Mouse (Mus musculus) yolk sac, embryonic 10.5 days (tissue): ENCODE measurements around the gene Decr2.
"Not testable (repeated sequence)": the region's sequence is repeated elsewhere in the genome, so short reads cannot be mapped to it uniquely, and the experiment has no call there.

Experiments used
- DNase-seq: peaks from one replicate; pipeline ENCODE4 v3.0.0-alpha.2; 2017; ENCODE audit warnings: low spot score

Gene Decr2

DNA sequence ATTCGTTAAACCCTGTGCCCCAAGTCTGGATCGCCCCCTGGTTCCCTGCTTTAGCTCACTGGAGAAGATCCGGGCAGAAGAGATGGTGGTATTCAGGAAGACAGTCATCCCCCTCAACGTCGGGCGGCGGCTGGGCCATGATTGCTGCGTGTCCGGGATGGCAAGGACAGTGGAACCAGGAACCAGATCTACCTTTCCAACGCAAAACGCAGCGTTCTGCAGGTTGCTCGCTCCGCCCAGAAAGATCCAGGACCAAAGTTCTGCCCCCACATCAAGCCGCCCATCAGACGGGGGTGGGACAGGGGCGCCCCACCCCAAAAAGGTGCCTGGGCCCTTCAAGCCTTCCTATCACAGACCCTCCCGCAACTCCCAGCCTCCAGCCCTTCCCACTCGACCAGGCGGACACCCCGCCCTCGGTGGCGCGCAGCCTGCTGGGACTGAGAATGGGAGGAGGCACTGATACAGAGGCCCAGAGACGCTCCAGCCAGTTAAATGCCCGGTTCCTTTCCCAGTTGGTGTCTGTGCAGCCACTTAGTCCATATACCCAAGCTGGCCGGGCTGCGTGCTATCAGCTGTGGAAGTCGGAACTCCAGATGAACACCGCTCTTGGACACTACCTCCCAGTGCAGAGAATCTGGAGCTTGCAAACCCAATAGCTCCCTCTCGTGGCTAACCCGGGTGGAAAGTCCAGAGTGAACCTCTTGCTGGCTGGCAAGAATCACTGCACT is at the start of gene Decr2:
Gene Decr2, minus strand, starts transcription at position 433 of the 728 bp plus-strand sequence.
- peak; percentile 95 for DNase-seq

DNA sequence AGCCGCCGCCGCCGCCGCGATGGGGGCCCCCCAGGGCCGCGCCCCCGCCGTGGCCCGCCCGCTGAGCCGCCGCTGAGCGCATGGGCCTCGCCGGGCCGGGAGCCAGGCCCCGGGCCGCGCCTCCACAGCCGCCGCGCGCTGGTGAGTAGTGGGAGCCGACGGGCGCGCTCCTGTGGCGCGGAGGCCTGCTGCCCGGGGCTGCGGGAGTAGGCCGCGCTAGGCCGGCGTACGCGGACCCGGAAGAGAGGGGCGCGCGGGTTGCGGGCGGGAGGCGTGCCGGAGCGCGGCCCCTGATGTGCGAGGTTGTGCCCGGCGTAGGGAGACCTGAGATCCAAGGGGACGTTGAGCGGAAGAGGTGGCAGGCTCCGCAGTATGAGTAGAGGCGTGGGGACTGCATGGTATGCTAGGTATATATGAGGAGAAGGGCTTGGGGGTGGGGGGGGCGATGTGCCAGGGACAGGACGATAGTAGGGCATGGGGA is 48.8 kb upstream of the Decr2 start:
- no peak for DNase-seq

DNA sequence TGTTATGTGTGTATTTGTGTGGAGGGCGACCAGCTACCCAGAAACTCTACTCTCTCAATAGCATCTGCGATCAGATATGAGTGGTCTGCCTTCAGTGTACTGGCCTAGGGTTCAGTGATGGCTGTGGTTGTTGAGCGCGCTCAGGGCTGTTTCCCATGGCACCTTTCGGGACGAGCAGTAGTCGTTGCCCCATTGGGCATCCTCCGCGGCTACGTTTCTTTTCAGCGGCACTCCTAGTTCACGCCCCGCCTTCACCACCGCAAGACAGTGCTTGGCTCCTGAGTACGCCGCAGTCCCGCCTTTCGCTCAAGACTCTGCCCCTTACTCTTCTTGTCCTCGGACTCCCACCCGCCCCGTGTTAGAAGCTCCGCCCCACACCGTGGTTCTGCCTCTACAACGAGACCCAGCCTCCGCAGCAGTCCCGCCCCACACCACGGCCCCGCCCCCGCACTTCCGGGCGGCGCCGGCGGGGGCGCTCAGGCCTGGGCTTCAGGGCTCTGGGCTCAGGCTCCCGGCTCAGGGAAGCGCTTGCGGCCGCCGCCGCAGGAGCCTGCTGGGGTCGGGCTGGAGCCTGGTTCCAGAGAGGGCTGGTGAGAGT is 48.2 kb upstream of the Decr2 start, which contains the start of gene Axin1:
Gene Axin1, plus strand, starts transcription at position 450 of the 598 bp plus-strand sequence.
- DNase-seq = peak; percentile 99

DNA sequence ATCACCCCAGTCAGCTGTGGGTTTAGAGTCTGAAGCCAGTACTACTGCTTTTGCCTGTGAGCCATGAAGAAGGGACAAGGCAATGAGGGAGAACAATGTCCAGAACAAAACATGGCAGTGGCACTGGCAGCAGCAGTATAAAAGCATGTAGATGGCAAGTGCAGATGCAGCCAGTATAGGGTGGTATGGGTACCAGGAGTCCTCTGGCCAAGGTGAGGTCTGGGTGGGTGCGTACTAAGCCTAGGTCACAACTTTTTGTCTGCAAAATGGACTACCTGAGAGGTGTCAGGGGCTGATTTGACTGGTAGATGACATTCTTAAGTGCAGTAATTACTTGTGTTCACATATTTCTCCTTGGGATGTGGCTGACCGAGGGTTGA is 47.6 kb upstream of the Decr2 start:
- DNase-seq = no peak

DNA sequence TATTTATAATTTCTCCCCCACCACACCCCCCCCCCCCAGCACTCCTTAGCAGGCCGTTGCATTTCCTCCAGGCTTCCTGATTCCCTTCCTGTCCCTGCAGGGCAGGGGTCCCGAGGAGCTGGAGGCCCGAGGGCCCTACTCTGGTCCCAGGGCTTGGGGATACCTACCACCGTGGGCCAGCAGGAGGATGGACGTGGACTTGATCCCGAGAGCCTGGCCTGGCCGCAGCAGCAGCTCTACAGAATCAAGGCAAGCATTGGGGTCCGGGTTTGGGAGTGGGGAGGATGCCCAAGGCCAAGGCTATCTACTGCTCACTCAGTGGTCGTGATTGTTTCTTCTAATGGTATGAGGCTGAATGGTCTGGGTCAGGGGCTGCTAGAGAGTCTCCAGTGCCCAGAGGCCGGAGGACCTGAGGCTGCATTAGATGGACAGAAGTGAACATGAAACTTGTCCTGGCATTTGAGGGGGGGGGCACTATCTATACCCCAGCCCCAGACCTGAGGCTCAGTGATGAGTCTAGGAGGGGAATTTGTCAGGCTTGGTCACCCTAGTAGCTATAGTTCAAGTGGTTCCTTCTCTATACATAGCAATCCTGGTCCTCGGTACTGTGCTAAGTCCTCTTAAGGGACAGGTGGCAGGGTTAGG is 47.1 kb upstream of the Decr2 start:
- no peak for DNase-seq

DNA sequence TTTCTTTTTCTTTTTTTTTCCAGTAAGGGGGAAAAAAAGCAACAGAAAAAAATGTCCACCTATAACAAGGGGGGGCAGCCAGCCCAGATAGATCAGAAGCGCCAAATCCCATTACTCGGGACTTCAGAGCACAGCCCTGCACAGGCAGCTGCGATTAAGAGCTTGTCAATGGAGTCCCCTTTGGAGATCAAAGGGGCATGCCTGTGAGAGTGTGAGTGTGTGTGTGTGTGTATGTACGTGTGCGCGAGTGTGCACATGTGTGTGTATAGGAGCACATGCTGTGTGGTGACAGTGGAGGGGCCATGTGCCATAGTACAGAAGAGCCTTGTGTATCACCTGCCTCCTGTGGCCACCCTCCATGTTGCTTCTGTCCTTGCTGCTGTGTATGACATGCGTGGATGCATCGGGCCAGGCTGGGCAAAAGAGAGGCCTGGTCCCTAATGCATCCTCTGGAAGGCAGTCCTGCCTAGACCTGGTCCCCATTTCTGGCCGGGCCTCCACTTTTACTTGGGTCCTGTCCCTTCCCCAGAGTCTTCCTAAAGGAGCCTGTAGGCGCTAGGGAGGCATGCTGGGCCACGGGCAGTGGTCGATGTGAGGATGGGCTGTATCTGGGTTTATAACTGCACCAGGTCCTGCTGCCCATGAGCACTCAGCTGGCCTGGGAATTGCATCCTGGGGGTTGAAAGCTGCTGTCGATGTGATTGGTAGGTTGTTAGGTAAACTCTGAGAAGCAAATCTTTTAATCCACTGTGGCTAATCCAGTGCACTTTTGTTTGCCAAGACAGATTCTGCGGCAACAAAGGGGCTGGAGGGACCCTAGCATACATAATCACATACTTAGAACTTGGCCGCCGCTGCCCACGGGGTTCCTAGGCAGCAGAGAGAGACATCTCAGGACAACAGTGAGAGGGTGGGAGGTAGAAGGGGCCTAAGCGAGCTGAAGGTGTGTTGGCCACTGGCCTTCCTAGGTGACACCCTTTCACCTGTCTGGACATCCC is 42.0 kb upstream of the Decr2 start:
- DNase-seq = no peak

DNA sequence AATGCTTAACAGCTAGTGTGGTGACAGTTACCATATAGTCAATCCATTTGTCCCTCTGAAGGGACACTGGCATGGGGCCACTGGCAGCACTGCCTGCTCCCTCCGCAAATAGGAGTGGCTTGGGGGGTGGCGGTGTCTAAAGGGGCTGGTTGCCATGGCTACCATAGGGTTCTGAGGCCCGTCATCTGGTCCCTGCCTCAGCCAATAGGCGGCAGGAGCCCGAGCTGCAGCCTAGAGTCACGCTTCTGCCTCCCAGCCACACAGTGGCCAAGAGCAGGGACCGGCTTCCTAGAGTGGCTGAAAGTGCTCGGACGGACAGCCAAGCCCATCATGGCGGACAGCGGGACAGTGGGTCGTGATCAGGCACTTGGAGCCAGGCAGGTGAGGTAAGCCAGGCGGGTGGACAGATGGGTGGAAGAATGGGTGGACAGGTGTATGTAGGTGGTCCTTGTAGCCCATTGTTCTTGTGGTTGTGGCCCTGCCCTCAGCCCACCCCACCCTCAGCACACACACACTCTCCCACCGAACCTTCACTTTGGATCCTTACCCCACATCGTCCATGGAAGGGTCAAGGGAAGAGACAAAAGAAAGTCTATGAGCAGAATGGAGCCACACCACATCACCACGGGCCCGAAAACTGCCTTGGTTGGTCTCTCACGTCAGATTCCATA is 41.1 kb upstream of the Decr2 start:
- no peak for DNase-seq

DNA sequence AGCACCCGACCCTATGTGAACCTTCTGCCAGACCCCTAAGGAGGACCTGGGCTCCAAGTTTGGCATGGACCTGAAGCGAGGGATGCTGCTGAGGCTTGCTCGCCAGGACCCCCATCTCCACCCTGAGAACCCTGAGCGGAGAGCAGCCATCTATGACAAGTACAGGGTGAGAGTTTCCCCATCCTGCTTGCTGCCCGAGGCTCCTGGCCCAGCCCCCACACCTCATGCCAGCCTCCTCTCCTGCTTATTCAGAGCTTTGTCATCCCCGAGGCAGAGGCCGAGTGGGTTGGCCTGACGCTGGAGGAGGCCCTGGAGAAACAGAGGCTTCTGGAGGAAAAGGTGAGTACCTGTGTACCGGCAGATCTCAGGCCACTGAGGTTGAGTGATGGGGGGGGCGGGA is 35.1 kb upstream of the Decr2 start:
- DNase-seq = no peak

DNA sequence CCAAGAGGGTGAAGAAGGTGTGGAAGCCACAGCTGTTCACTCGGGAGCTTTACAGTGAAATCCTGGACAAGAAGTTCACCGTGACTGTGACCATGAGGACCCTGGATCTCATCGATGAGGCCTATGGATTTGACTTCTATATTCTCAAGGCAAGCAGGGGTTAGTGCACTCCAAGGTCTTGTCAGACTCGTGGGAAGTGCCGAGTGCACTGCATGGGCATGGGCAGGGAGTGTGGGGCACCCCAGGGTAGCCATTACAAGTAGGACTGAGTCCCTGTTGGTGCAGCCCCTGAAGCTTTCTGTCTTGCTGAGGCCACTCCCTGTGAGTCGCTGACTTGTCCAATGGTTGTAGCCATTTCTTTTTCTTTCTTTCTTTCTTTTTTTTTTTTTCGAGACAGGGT is 34.4 kb upstream of the Decr2 start:
- DNase-seq = no peak

DNA sequence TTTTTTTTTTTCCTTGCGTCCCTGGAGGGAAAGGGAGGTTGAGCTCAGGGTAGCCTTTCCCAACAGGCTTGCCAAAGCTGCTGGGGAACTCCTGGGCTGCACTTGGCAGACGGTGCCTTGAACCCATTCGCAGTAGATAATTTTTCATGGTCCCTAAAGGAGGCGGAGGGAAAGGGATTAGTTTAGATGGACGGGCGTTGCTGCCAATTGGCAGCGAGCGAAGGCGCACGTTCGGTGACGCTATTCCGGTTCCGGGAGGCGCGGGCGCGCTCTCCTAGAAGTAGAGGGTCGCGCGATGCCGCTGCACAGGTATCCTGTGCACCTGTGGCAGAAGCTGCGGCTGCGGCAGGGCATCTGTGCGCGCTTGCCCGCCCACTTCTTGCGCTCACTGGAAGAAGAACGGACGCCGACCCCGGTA is 33.1 kb upstream of the Decr2 start, which contains the start of gene Mrpl28:
Gene Mrpl28, plus strand, starts transcription at position 234 of the 418 bp plus-strand sequence.
- peak; percentile 90 for DNase-seq

DNA sequence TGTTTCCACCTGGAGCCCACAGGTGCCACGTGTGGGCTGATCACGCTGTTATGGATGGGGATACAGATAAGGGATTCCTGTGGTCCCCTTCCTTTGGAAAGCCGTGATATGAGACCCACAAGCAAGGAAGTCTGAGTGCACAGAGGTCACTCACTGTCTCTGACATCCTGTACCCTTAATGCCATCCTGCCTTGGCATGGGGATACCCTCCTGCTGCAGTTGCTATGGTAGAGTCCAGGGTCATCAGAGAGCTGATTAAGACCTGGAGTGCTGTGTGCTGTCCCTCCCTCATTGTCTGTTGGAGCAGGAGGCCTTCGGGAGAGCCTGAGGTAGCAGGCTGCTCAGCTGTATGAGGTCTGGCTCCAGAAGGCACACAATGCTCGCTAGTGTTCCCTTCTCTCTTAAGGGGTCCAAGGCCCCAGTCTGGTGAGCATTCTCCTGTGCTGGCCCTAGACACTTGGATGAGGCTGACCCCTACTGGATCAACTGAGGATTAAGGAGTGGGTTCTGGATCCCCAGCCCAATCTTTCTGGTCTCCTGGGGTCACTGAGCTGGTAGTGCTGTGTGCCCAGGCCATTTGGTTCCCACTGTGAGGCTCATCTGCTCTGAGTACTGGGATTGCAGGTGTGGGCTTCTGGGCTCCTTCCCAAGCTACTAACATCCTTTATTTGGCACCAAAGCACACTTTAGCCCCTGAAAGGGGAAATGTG is 32.4 kb upstream of the Decr2 start:
- DNase-seq = no peak

DNA sequence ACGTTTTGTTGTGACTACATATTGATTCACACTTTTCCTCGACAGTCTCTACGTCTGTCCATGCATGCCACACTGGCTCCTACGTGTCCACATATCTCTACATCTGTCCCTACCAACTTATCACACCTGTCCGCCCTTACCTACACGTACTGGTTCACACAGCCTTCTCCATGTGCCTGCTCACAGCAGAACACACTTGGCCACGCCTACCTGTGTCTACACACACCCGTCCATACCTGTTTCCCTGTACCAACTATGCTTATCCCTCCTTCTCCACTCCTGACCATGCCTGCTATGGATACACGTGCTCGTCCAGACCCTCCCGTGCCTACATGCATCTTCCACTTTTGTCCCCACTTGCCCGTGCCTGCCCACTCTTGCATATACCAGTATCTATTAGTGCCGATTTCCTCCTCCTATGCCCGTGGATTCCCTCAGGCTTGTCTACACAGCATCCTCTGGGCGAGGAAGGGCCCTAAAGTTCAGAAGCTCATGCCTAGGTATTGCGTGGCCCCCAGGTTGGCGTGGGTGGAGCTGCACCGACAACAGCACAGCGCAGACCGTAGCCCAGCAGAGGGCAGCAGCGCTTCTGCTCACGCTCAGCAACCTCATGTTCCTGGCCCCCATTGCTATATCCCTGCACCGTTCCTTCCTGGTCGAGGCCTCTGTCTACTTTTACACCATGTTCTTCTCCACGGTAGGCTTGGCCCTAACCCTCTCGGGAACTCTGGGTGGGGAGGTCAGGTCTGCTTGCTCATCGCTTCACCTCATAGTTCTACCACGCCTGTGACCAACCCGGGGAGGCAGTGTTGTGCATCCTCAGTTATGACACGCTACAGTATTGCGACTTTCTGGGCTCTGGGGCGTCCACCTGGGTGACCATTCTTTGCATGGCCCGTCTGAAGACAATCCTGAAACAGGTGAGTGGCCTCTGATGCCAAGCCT is 29.9 kb upstream of the Decr2 start:
- peak; percentile 50 for DNase-seq

DNA sequence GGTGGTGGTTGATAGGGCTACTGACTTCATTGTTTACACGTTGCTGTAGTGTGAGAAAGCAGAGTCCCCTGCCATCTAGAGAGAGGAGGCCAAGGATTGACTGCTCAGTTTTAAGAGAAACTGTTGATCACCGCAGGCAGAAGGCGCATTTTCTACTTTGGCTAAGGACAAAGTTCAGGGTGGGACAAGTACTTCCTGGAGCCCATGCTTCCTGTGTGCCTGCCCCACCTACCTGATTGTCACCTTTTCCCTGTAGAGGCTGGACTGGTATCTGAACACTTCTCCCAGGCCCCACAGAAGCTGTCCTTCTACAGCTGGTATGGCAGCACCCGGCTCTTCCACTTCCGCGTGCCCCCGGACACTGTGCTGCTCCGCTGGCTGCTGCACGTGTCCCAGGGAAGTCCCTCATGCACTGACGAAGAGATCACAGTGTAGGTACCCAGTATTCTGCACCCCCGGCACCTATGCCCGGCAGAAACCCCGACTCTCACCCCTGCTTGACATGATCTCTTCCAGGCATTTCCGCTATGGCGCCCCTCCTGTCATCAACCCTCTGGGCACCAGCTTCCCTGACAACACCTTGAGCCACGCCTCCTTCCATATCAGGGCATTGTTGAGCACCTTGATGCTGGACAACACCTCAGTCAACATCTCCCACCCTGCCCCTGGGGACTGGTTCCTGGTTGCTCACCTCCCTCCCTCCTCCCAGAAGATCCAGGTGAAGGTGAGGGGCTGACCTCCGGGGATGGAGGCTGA is 26.5 kb upstream of the Decr2 start:
- peak; percentile 69 for DNase-seq

DNA sequence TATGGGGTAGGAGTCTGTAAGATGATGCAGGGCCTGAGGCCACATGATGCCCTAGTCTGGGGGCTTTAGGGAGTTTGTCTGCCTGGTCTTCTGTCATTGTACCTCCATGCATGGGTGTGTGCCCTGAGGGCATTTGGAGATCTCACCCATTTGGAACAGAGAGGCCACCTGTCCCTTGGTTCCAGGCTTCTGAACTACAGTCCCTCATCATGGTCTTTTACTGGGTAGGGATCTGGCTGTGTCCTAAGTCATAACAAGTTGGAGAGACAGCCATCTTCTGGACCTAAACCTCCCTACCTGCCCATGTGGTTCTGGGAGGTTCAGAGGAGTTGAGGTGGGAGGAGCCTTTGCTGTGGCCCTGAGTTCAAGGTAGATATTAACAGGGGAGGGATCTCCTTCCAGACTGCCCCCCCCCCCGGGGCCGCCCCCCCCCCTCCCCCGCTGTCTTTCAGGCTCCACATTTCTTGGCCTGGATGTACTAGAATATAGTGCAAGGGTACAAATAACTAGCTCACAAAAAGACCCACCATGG is 25.9 kb upstream of the Decr2 start:
- DNase-seq = peak; percentile 26

DNA sequence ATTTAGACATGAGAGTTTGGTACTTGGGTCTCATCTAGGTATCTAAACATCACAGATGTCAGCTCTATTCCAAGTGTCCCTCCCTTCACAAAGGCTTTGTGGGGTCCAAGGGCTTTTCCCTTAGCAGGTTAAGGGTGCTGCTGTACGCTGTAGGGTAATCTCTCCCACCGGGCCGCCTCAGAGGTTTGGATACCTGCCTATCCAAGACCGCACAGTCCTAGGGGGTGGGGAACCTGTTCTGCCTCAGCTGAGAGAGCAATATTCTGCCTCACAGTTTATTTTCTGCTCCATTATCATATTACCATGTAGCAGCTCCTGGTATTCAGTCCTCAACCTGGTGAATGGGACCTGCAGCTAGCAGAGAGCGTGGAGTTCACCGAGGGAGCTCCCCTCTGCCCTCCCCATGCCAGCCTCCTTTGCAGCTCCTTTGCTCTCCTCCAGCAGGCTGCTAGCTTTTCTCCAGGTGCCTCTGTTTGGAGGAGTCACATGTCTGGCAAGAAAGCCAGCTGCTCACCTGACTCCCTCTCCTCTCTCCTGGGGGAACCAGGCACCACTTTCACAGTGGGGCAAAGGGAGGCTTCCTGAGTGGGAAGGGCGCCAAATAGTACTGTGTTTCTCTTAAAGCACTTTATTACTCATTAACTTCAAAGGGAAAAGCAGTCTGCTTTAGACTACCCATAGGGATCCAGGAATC is 25.2 kb upstream of the Decr2 start:
- DNase-seq = peak; percentile 32

DNA sequence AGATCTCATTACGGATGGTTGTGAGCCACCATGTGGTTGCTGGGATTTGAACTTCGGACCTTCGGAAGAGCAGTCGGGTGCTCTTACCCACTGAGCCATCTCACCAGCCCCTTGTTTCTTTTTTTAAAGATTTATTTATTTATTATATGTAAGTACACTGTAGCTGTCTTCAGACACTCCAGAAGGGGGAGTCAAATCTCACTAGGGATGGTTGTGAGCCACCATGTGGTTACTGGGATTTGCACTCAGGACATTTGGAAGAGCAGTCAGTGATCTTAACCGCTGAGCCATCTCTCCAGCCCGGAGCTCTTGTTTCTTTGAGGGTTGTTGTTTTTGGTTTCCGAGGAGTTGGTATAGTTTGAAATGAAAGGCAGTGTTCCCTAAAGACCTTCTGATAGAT is 24.3 kb upstream of the Decr2 start:
- not testable (repeated sequence) for DNase-seq

DNA sequence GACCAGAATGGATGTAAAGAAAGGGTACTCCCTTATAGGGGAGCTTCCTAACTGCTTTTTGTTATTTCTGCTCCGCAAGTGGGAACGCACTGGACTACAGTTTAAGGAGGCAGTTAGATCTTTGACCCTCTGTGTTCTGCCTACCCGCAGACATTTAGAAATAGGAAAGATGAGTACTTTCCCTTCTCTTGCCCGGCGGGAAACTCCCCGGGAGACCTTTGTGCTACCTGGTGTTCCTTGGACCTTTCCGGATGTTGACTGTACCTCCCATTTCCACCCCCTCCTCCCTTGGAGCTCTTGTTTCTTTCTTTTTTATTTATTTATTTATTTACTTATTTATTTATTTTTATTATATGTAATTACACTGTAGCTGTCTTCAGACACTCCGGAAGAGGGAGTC is 23.9 kb upstream of the Decr2 start:
- DNase-seq = peak; percentile 37
